Mouse (Mus musculus) hindbrain, postnatal 0 days (tissue): Measurements from ENCODE around the gene Trub2. TPM values are rescaled to one million over a fixed set of nuclear protein-coding genes. Genes with fewer than 3 reads are reported as not detected.

Source experiments
- ATAC-seq: fragments of 200-750 bp; cut with Nextera tagmentation; 2 replicates; pipeline ENCODE4 v1.8.0; 2017; ENCODE audit warnings: mild to moderate bottlenecking, moderate TSS enrichment, moderate library complexity
- DNase-seq: peaks from one replicate; pipeline ENCODE4 v3.0.0-alpha.2; 2015; ENCODE audit warnings: low spot score
- H3K27ac ChIP-seq: fragments of 300-500 bp; sonication (generic); 2 replicates; pipeline ENCODE4 v1.5.1; 2014; ENCODE audit warnings: mild to moderate bottlenecking
- H3K27me3 ChIP-seq: fragments of 300-500 bp; sonication (generic); 2 replicates; pipeline ENCODE4 v1.6.1; 2014; ENCODE audit warnings: low read length, mixed read lengths; ENCODE audit not compliant: insufficient read depth
- H3K36me3 ChIP-seq: fragments of 300-500 bp; sonication (generic); 2 replicates; pipeline ENCODE4 v1.6.1; 2014; ENCODE audit warnings: low read length, mixed read lengths; ENCODE audit not compliant: insufficient read depth
- H3K4me1 ChIP-seq: fragments of 300-500 bp; sonication (generic); 2 replicates; pipeline ENCODE4 v1.6.1; 2014; ENCODE audit warnings: antibody characterized with exemption, low read length, mixed read lengths; ENCODE audit not compliant: insufficient read depth
- H3K4me2 ChIP-seq: fragments of 300-500 bp; sonication (generic); 2 replicates; pipeline ENCODE4 v1.6.1; 2014; ENCODE audit warnings: low read depth, mild to moderate bottlenecking, low read length, moderate library complexity, mixed read lengths
- H3K4me3 ChIP-seq: fragments of 300-500 bp; sonication (generic); 2 replicates; pipeline ENCODE4 v1.5.1; 2014; ENCODE audit warnings: low read length
- H3K9ac ChIP-seq: fragments of 300-500 bp; sonication (generic); replicated peaks from 2 replicates; pipeline ENCODE4 v1.6.1; 2014; ENCODE audit warnings: mild to moderate bottlenecking, low read length, moderate library complexity, mixed read lengths
- H3K9me3 ChIP-seq: fragments of 300-500 bp; sonication (generic); 2 replicates; pipeline ENCODE4 v1.6.1; 2016; ENCODE audit warnings: low read length, mixed read lengths
- CTCF ChIP-seq: IDR thresholded peaks from 2 replicates; pipeline ENCODE4 v1.5.1; 2016; ENCODE audit warnings: antibody characterized with exemption, control low read depth, low read depth
- WGBS: fragments of 180-500 bp; shearing (Covaris S2); extraction: QIAGEN DNeasy Blood & Tissue Kit; methylation state at CpG from one replicate; pipeline ENCODE4 v1.1.7; 2014; 5-methylcytosine and 5-hydroxymethylcytosine counted together
- polyA plus RNA-seq: library from polyadenylated mRNA; unstranded; fragments of >200 nt; fragmentation: Nextera tagmentation; extraction: Ambion mirVana; gene quantifications from 2 replicates; pipeline ENCODE4 v1.2.1, GENCODE M21; 2015
- total RNA-seq: library from RNA; depleted of rRNA; stranded (reverse); fragments of >200 nt; gene quantifications from 2 replicates; pipeline ENCODE4 v1.2.3, GENCODE M21; 2014; rRNA removed

Gene Trub2
- total and polyA plus RNA-seq, 2 experiments from 2014 or later = 32.5 to 49.9 TPM

DNA sequence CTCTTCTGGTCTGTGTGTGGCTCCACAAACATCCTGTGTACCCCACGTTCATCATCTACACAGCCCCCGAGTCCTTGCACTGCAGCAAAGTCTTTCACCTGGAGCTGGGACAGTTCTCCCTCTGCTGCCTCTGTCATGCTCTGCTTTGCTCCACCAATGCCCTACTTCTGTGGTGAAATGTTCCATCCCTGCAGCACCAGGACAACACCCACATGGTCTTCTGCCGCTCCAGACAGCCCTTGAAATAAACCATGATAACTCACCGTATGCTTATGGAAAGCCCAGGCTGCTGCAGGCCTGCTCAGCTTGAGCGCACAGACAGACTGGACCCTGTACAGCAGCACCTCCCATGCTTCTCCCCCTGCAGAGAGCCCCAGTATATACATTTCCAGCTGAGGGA is 74.2 kb downstream of the Trub2 start:
- ATAC-seq = no peak
- DNase-seq = no peak
- Histone ChIP-seq H3K27ac (no peak overlapping the region), H3K36me3 (peaks cover 27% of the 10 kb centered on the region; the same call in 1 of the 2 replicates), H3K9me3 (no peaks in the 10 kb centered on the region), H3K4me3 (no peak overlapping the region), H3K4me1 (no peaks in the 10 kb centered on the region), H3K27me3 (no peaks in the 10 kb centered on the region), H3K4me2 (no peak overlapping the region), H3K9ac (no peak overlapping the region)
- no peak for TF ChIP-seq CTCF
- 91% methylated on average over 5 of the region's 5 CpGs for WGBS

DNA sequence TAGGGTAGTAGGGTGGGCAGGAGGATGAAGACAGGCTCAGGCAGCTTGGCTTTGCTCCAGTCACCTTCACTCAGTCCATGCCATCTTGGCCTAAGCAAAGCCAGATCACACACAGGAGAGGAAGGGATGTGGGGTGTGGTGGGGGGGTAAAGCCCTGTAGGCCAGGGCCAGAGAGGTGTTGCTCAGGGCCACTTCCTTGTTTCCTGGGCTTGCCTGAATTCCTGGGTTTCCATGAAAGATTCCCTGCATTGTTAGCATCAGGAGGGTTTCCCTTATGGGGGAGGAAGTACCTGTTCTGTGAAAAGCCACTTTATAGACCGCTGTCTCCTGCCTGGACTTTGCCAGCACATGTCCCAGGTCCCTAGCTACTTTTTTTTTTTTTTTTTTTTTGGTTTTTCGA is 74.8 kb downstream of the Trub2 start:
- H3K36me3 ChIP-seq = peaks cover 22% of the 10 kb centered on the region; the same call in 1 of the 2 replicates
- no peak for TF ChIP-seq CTCF

DNA sequence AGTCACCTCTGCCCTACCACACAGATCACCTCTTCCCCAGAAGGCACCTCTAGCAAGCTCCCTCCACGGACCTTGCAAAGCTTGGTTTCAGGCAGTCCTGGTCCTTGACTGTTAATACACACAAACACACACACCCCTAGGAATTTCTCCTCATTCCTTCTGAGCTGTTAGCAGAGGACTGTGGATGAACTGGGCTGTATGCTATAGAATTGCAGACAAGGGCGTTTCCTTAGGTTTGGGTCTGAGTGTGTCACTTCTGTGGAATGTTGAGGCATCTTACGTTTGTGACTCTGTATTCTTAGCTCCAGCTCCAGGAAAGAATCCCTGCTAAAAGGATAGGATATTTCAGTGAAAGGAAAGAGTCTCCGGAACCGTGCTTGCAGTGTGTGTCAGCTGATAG is 76.4 kb downstream of the Trub2 start:
- Histone ChIP-seq H3K27me3 (no peaks in the 10 kb centered on the region), H3K4me1 (no peaks in the 10 kb centered on the region), H3K9ac (no peak overlapping the region), H3K36me3 (peaks cover 27% of the 10 kb centered on the region; the same call in 1 of the 2 replicates), H3K9me3 (no peaks in the 10 kb centered on the region), H3K27ac (no peak overlapping the region), H3K4me3 (no peak overlapping the region), H3K4me2 (no peak overlapping the region)
- no peak for TF ChIP-seq CTCF
- DNase-seq (no peak), ATAC-seq (no peak)
- 83% methylated on average over 5 of the region's 5 CpGs for WGBS

More for the DNA sequence above, 74.8 kb downstream of the Trub2 start:
- no peaks in the 10 kb centered on the region for H3K9me3 ChIP-seq
- no peak for ATAC-seq
- H3K27ac ChIP-seq = no peak overlapping the region
- no peak for DNase-seq
- no peak overlapping the region for H3K9ac ChIP-seq
- no peaks in the 10 kb centered on the region for H3K4me1 ChIP-seq
- 94% methylated on average over 1 of the region's 2 CpGs for WGBS
- H3K27me3 ChIP-seq = no peaks in the 10 kb centered on the region
- no peak overlapping the region for H3K4me2 ChIP-seq
- H3K4me3 ChIP-seq = no peak overlapping the region

Other genes starting within 250 kb of the Trub2 start
- gene Rapgef1, start 168.8 kb downstream of the Trub2 start, total RNA-seq = 91.3 and 94.0 TPM in 2 replicates
- 13.7 and 14.4 TPM in 2 replicates for gene Rapgef1, start 168.8 kb downstream of the Trub2 start, polyA plus RNA-seq
- 2.6 TPM in 1 of 2 replicates, not detected in the other for gene Gm13420, start 36.8 kb downstream of the Trub2 start, total RNA-seq
- gene Gm13420, start 36.8 kb downstream of the Trub2 start, polyA plus RNA-seq = 0.33 and 0.56 TPM in 2 replicates
- gene Gm13547, start 29.2 kb downstream of the Trub2 start, total RNA-seq = not detected in 2 replicates
- 0.48 and 0.59 TPM in 2 replicates for gene Gm13547, start 29.2 kb downstream of the Trub2 start, polyA plus RNA-seq
- 52.0 and 58.2 TPM in 2 replicates for gene Coq4, start 1.0 kb downstream of the Trub2 start, total RNA-seq
- 32.5 and 35.8 TPM in 2 replicates for gene Coq4, start 1.0 kb downstream of the Trub2 start, polyA plus RNA-seq
- gene Slc27a4, start 14.1 kb upstream of the Trub2 start, total RNA-seq = 139 TPM in 2 replicates
- 43.4 and 46.4 TPM in 2 replicates for gene Slc27a4, start 14.1 kb upstream of the Trub2 start, polyA plus RNA-seq
- gene Urm1, start 31.6 kb upstream of the Trub2 start, total RNA-seq = 46.1 and 70.7 TPM in 2 replicates
- 28.7 and 29.3 TPM in 2 replicates for gene Urm1, start 31.6 kb upstream of the Trub2 start, polyA plus RNA-seq
- gene Cercam, start 80.7 kb upstream of the Trub2 start, total RNA-seq = 32.5 and 37.7 TPM in 2 replicates
- gene Cercam, start 80.7 kb upstream of the Trub2 start, polyA plus RNA-seq = 17.8 and 20.6 TPM in 2 replicates
- gene Odf2, start 100.7 kb upstream of the Trub2 start, total RNA-seq = 73.1 and 81.7 TPM in 2 replicates
- gene Odf2, start 100.7 kb upstream of the Trub2 start, polyA plus RNA-seq = 78.2 and 88.3 TPM in 2 replicates
- 39.4 and 43.6 TPM in 2 replicates for gene Gle1, start 146.9 kb upstream of the Trub2 start, total RNA-seq
- gene Gle1, start 146.9 kb upstream of the Trub2 start, polyA plus RNA-seq = 52.7 and 56.0 TPM in 2 replicates
- 716 and 902 TPM in 2 replicates for gene Sptan1, start 177.1 kb upstream of the Trub2 start, total RNA-seq
- gene Sptan1, start 177.1 kb upstream of the Trub2 start, polyA plus RNA-seq = 166 and 184 TPM in 2 replicates